In the genomic region with DNA sequence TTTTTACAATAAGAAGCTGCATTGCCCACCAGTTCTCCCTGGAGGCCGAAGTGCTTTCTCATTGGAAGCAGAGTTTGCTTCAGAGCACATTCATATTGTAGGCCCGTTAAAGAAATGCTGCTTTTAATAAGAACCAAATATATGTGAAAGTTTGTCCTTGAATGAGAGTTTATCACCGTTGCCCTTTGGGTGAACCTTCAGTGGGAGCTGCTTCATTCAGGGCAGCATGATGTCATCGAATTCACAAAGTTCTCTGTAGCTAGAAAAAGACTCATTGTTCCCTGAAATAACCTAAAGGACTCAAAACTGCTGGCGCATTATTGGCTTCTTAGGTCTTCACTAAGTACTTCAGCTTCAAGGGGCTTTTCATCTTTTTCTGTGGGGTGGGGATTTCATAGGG, we compare ENCODE assay signal across 13 mouse cellular contexts.
DNase-seq lines count a peak whose midpoint lies in the region; ATAC-seq lines count a peak whose summit lies in the region.
"Had no signal": no experiment of that assay in that cellular context is flagged by ENCODE, and none has a peak within 500 bp of the region (broad histone marks: within the 10 kb centered on the region; RNA-seq: fewer than 3 reads in every experiment).

No protein-coding gene starts in this region.

- H3K9me3 ChIP-seq in forebrain, embryonic 14.5 days (replicated peaks; ENCODE audit: control insufficient read depth, low read length) = no peaks in the 10 kb centered on the region
- no peaks in the 10 kb centered on the region for H3K9me3 ChIP-seq in forebrain, embryonic 16.5 days (ENCODE audit: control insufficient read depth, low read length)
- no peaks in the 10 kb centered on the region for H3K9me3 ChIP-seq in lung, embryonic 15.5 days
- H3K9me3 ChIP-seq in embryonic facial prominence, embryonic 12.5 days = no peaks in the 10 kb centered on the region

- no peak overlapping the region for H3K4me2 ChIP-seq in forebrain, embryonic 14.5 days (ENCODE audit: low read length)
- H3K4me2 ChIP-seq in forebrain, embryonic 16.5 days (ENCODE audit: low read length) = no peak overlapping the region
- H3K4me2 ChIP-seq in lung, embryonic 15.5 days = no peak overlapping the region
- H3K4me2 ChIP-seq in embryonic facial prominence, embryonic 12.5 days (replicated peaks) = no peak overlapping the region
- H3K4me2 ChIP-seq: hindbrain, embryonic 14.5 days had no signal

- H3K4me3 ChIP-seq in forebrain, embryonic 14.5 days (ENCODE audit: low read depth, low read length) = no peak overlapping the region
- H3K4me3 ChIP-seq in forebrain, embryonic 16.5 days (replicated peaks; ENCODE audit: low read length) = no peak overlapping the region
- H3K4me3 ChIP-seq in lung, embryonic 15.5 days = no peak overlapping the region
- H3K4me3 ChIP-seq in embryonic facial prominence, embryonic 12.5 days = no peak overlapping the region

- ATAC-seq in forebrain, embryonic 14.5 days = no peak
- ATAC-seq in forebrain, embryonic 16.5 days = no peak
- no peak for ATAC-seq in lung, embryonic 15.5 days (ENCODE audit: borderline replicate concordance, extremely low read depth, low FRiP score, low TSS enrichment)
- no peak for ATAC-seq in embryonic facial prominence, embryonic 12.5 days (ENCODE audit: insufficient number of reproducible peaks, insufficient read depth, low FRiP score, low TSS enrichment)

- no peaks in the 10 kb centered on the region for H3K27me3 ChIP-seq in forebrain, embryonic 14.5 days (replicated peaks; ENCODE audit: control insufficient read depth, insufficient read depth, low read length)
- H3K27me3 ChIP-seq in forebrain, embryonic 16.5 days (replicated peaks; ENCODE audit: control insufficient read depth, insufficient read depth, low read length) = no peaks in the 10 kb centered on the region
- no peaks in the 10 kb centered on the region for H3K27me3 ChIP-seq in lung, embryonic 15.5 days
- no peaks in the 10 kb centered on the region for H3K27me3 ChIP-seq in embryonic facial prominence, embryonic 12.5 days

- no peaks in the 10 kb centered on the region for H3K36me3 ChIP-seq in forebrain, embryonic 14.5 days (ENCODE audit: control insufficient read depth, insufficient read depth, low read length)
- no peaks in the 10 kb centered on the region for H3K36me3 ChIP-seq in forebrain, embryonic 16.5 days (ENCODE audit: control insufficient read depth, insufficient read depth)
- H3K36me3 ChIP-seq in lung, embryonic 15.5 days = no peaks in the 10 kb centered on the region
- H3K36me3 ChIP-seq in embryonic facial prominence, embryonic 12.5 days = no peaks in the 10 kb centered on the region

- H3K27ac ChIP-seq in forebrain, embryonic 14.5 days (ENCODE audit: low read depth, low read length) = no peak overlapping the region
- H3K27ac ChIP-seq in forebrain, embryonic 16.5 days (ENCODE audit: low read length) = no peak overlapping the region
- H3K27ac ChIP-seq in lung, embryonic 15.5 days = peak overlapping the region; percentile 71
- H3K27ac ChIP-seq in embryonic facial prominence, embryonic 12.5 days = peak overlapping the region; percentile 24; the same call in 1 of the 2 replicates
- H3K27ac ChIP-seq: hindbrain, embryonic 14.5 days; liver, embryonic 14.5 days had no signal

- DNase-seq in forebrain, embryonic 14.5 days (ENCODE audit: low spot score) = peak; percentile 20
- DNase-seq in lung, adult 18-20 months = no peak
- peak; percentile 13 for DNase-seq in retina, embryonic 14.5 days (ENCODE audit: low spot score)
- DNase-seq in cerebellum, postnatal 14 days = no peak
- DNase-seq in ovary, adult 18-20 months (ENCODE audit: low spot score) = no peak
- DNase-seq: cerebellum, adult 11 months; gastrocnemius, postnatal 10 days; layer of hippocampus, adult 9-11 months had no signal

- peaks cover 5% of the 10 kb centered on the region; the same call in 1 of the 2 replicates for H3K4me1 ChIP-seq in forebrain, embryonic 14.5 days (ENCODE audit: control insufficient read depth, insufficient read depth, low read length)
- H3K4me1 ChIP-seq in forebrain, embryonic 16.5 days (replicated peaks; ENCODE audit: control insufficient read depth, insufficient read depth, low read length) = 0 out of 2 replicates have a peak, but pooled peaks cover 2% of the 10 kb centered on the region
- peaks cover 41% of the 10 kb centered on the region for H3K4me1 ChIP-seq in lung, embryonic 15.5 days
- H3K4me1 ChIP-seq in embryonic facial prominence, embryonic 12.5 days = peaks cover 10% of the 10 kb centered on the region; the same call in 1 of the 2 replicates

- no peak overlapping the region for H3K9ac ChIP-seq in forebrain, embryonic 14.5 days (ENCODE audit: low read length)
- H3K9ac ChIP-seq in forebrain, embryonic 16.5 days (replicated peaks; ENCODE audit: low read depth, low read length) = no peak overlapping the region
- H3K9ac ChIP-seq in lung, embryonic 15.5 days = no peak overlapping the region
- no peak overlapping the region for H3K9ac ChIP-seq in embryonic facial prominence, embryonic 12.5 days
- H3K9ac ChIP-seq: hindbrain, embryonic 14.5 days; liver, embryonic 14.5 days had no signal

- 6% methylated on average over 5 of the region's 5 CpGs for WGBS in forebrain, embryonic 14.5 days
- WGBS in forebrain, embryonic 16.5 days = 10% methylated on average over 5 of the region's 5 CpGs
- WGBS in lung, embryonic 15.5 days = 29% methylated on average over 5 of the region's 5 CpGs
- WGBS in embryonic facial prominence, embryonic 12.5 days = 47% methylated on average over 5 of the region's 5 CpGs

Comparison
In these comparisons a context has a peak if more than half of its experiments do, and no peak if none do; other contexts are left out.
1. DNase-seq: peak in forebrain, embryonic 14.5 days (single experiment) and retina, embryonic 14.5 days (single experiment); none in lung, adult 18-20 months (0 of 2), cerebellum, postnatal 14 days (0 of 2) and ovary, adult 18-20 months (single experiment).
2. H3K27ac ChIP-seq: peak in lung, embryonic 15.5 days (single experiment) and embryonic facial prominence, embryonic 12.5 days (single experiment); none in forebrain, embryonic 14.5 days (single experiment) and forebrain, embryonic 16.5 days (single experiment).